Mouse (Mus musculus) limb, embryonic 14.5 days (tissue): ENCODE measurements around the gene Spag5. TPM values are rescaled to one million over a fixed set of nuclear protein-coding genes. Genes with fewer than 3 reads are reported as not detected.

ENCODE experiments used
- ATAC-seq: fragments of 200-750 bp; cut with Nextera tagmentation; 2 replicates; pipeline ENCODE4 v1.8.0; 2017; ENCODE audit warnings: low read depth, moderate number of reproducible peaks, moderate TSS enrichment; ENCODE audit not compliant: low FRiP score
- DNase-seq: peaks from one replicate; pipeline ENCODE4 v3.0.0-alpha.2; 2015; ENCODE audit warnings: low spot score
- H3K27ac ChIP-seq: fragments of 300-500 bp; sonication (generic); replicated peaks from 2 replicates; pipeline ENCODE4 v1.5.1; 2014; ENCODE audit warnings: low read depth, mild to moderate bottlenecking, low read length, moderate library complexity, mixed read lengths
- H3K27me3 ChIP-seq: fragments of 300-500 bp; sonication (generic); 2 replicates; pipeline ENCODE4 v1.6.1; 2014; ENCODE audit warnings: low read length, mixed read lengths; ENCODE audit not compliant: control insufficient read depth, insufficient read depth
- H3K36me3 ChIP-seq: fragments of 300-500 bp; sonication (generic); 2 replicates; pipeline ENCODE4 v1.6.1; 2014; ENCODE audit warnings: mild to moderate bottlenecking, low read length, moderate library complexity, mixed read lengths; ENCODE audit not compliant: control insufficient read depth, insufficient read depth
- H3K4me1 ChIP-seq: fragments of 300-500 bp; sonication (generic); 2 replicates; pipeline ENCODE4 v1.6.1; 2014; ENCODE audit warnings: antibody characterized with exemption, low read length, mixed read lengths; ENCODE audit not compliant: control insufficient read depth, insufficient read depth
- H3K4me2 ChIP-seq: fragments of 300-500 bp; sonication (generic); replicated peaks from 2 replicates; pipeline ENCODE4 v1.6.1; 2014; ENCODE audit warnings: low read depth, mild to moderate bottlenecking, low read length, moderate library complexity; ENCODE audit not compliant: severe bottlenecking
- H3K4me3 ChIP-seq: fragments of 300-500 bp; sonication (generic); replicated peaks from 2 replicates; pipeline ENCODE4 v1.5.1; 2014; ENCODE audit warnings: low read length
- H3K9ac ChIP-seq: fragments of 300-500 bp; sonication (generic); 2 replicates; pipeline ENCODE4 v1.6.1; 2014; ENCODE audit warnings: mild to moderate bottlenecking, low read depth, low read length, moderate library complexity; ENCODE audit not compliant: severe bottlenecking
- H3K9me3 ChIP-seq: fragments of 300-500 bp; sonication (generic); 2 replicates; pipeline ENCODE4 v1.6.1; 2016; ENCODE audit warnings: low read length; ENCODE audit not compliant: control insufficient read depth
- POLR2A ChIP-seq: fragments of 200-500 bp; IDR thresholded peaks from 2 replicates; pipeline ENCODE4 v1.8.0; 2012; ENCODE audit warnings: inconsistent platforms, mild to moderate bottlenecking, moderate library complexity, borderline replicate concordance; ENCODE audit not compliant: insufficient read depth, insufficient read length; ENCODE audit errors: extremely low read depth
- WGBS: fragments of 180-500 bp; shearing (Covaris S2); extraction: QIAGEN DNeasy Blood & Tissue Kit; methylation state at CpG from one replicate; pipeline ENCODE4 v1.1.7; 2014; 5-methylcytosine and 5-hydroxymethylcytosine counted together
- polyA plus RNA-seq, 2 experiments: library from polyadenylated mRNA; depleted of rRNA in 1 of 2; stranded (reverse) in 1 of 2; unstranded in 1 of 2; fragments of >200 nt; fragmentation: Nextera tagmentation in 1 of 2; extraction: Ambion mirVana in 1 of 2; gene quantifications; 2 replicates each; pipeline versions ENCODE4 v1.2.1 to v1.2.3; 2012 to 2014

The Spag5 gene
- polyA plus RNA-seq, 2 experiments, result 28.7 to 57.3 TPM

DNA sequence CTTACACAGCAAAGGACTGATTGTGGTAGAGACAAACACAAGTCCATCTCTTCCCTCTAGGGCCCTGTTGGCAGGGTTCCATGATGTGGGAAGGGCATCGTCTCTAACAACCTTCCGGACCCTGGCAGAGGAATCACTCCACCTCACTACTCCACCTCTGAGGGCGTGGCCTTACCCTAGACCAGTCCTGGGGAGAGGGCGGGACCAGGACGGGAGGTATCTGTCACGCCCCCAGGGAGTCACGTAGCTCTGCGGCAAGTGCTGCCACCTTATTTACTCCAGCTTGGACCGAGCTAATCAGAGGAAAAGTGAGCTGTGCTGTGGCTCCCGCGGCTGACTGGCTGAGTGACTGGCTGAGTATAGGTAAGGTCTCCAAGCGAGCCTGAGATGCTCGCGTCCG, 21.5 kb downstream of the Spag5 start, which contains the start of gene Aldoc:
Gene Aldoc (plus strand): TSS at position 109 of the 400 bp plus-strand sequence.
- Histone ChIP-seq H3K9ac (no peak within 1 kb of the TSS), H3K4me1 (peaks cover 15% of the 10 kb centered on the region), H3K27me3 (no peaks in the 10 kb centered on the region), H3K4me2 (peak within 1 kb of the TSS; percentile 28), H3K9me3 (no peaks in the 10 kb centered on the region), H3K4me3 (no peak within 1 kb of the TSS), H3K27ac (peak within 1 kb of the TSS; percentile 52; the same call in 1 of the 2 replicates), H3K36me3 (peaks cover 40% of the 10 kb centered on the region)
- ATAC-seq (peak; percentile 60; the same call in 1 of the 2 replicates), DNase-seq (peak; percentile 76)
- TF ChIP-seq POLR2A, result no peak
- WGBS, result 4% methylated on average over 15 of the region's 15 CpGs

GRCm38 (mm10) chr11:78324000-78324785, 22.9 kb downstream of the Spag5 start:
- Histone ChIP-seq H3K36me3 (peaks cover 26% of the 10 kb centered on the region), H3K4me2 (no peak overlapping the region), H3K27ac (no peak overlapping the region), H3K27me3 (no peaks in the 10 kb centered on the region), H3K4me3 (no peak overlapping the region), H3K9me3 (no peaks in the 10 kb centered on the region), H3K4me1 (peaks cover 20% of the 10 kb centered on the region), H3K9ac (no peak overlapping the region)
- no peak for TF ChIP-seq POLR2A
- ATAC-seq (no peak), DNase-seq (no peak)
- 88% methylated on average over 15 of the region's 15 CpGs for whole genome bisulfite sequencing

- Histone ChIP-seq H3K4me3 (no peak overlapping the region), H3K27ac (no peak overlapping the region), H3K27me3 (no peaks in the 10 kb centered on the region), H3K4me2 (no peak overlapping the region), H3K9me3 (no peaks in the 10 kb centered on the region), H3K4me1 (peaks cover 20% of the 10 kb centered on the region), H3K36me3 (peaks cover 20% of the 10 kb centered on the region), H3K9ac (no peak overlapping the region)
- no peak for DNase-seq
- WGBS, result 94% methylated on average over 12 of the region's 12 CpGs
- TF ChIP-seq POLR2A, result no peak
- ATAC-seq, result no peak
These were observed 23.6 kb downstream of the Spag5 start for GRCm38 (mm10) chr11:78324965-78325364.

- Histone ChIP-seq H3K4me3 (no peak overlapping the region), H3K4me1 (peaks cover 18% of the 10 kb centered on the region), H3K9me3 (no peaks in the 10 kb centered on the region), H3K27ac (no peak overlapping the region), H3K9ac (no peak overlapping the region), H3K36me3 (0 out of 2 replicates have a peak, but pooled peaks cover 2% of the 10 kb centered on the region), H3K4me2 (no peak overlapping the region), H3K27me3 (no peaks in the 10 kb centered on the region)
- TF ChIP-seq POLR2A, result no peak
- DNase-seq, result no peak
- no peak for ATAC-seq
- 88% methylated on average over 4 of the region's 4 CpGs for WGBS
These were observed 25.9 kb downstream of the Spag5 start for GRCm38 (mm10) chr11:78327215-78327614.

- TF ChIP-seq POLR2A, result 0 out of 2 replicates have a peak, but pooled peaks have one; percentile 61
- Histone ChIP-seq H3K27ac (no peak within 1 kb of the TSS), H3K4me3 (peak within 1 kb of the TSS; percentile 64), H3K9ac (peak within 1 kb of the TSS; percentile 66), H3K4me1 (peaks cover 11% of the 10 kb centered on the region), H3K27me3 (no peaks in the 10 kb centered on the region), H3K4me2 (peak within 1 kb of the TSS; percentile 77), H3K36me3 (peaks cover 8% of the 10 kb centered on the region), H3K9me3 (no peaks in the 10 kb centered on the region)
- ATAC-seq (peak; percentile 98), DNase-seq (peak; percentile 95)
- WGBS, result 16% methylated on average over 33 of the region's 37 CpGs
These were observed 26.5 kb downstream of the Spag5 start, which contains the start of gene Pigs for GRCm38 (mm10) chr11:78327634-78328511. Gene Pigs (plus strand): TSS chr11:78328415.
